Mouse (Mus musculus) ovary, postnatal 10 days (tissue): Measurements from ENCODE around the gene Mboat1.

Experiments
- DNase-seq: peaks from one replicate; pipeline ENCODE4 v3.0.0; 2022; ENCODE audit warnings: low spot score

Mboat1 gene

GRCm38 (mm10) chr13:30252692-30253091 is 116.4 kb downstream of the Mboat1 start:
- DNase-seq: no peak

DNA sequence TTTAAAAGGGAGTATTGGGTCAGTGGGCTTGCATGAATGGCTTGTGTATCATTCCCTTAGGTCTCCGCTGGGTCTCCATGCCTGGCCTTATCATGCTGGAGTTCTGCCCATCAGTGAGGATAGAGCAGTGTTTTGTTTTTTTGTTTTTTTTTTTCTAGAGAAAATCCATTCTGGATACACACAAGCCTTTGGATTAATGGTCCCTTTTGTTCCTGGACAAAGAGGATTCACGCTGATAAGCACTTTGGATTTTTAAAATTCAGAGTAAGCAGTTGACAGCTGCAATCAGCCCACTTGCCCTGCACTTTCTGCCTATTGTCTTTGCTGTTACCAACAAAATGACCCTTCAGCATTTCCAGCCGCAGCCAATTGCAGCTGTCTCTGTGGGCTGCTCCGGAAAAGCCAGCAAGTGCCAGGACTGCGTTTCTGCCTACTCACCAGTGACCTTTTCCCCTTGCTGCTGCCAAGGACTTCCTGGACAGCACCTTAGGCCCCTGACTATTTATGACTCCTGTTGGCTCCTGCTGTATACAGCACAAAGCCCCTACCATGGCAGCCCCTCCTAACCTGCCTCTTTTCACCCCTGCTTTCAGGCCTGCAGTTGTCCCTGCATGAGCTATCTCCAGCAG is 117.5 kb downstream of the Mboat1 start:
- no peak for DNase-seq

DNA sequence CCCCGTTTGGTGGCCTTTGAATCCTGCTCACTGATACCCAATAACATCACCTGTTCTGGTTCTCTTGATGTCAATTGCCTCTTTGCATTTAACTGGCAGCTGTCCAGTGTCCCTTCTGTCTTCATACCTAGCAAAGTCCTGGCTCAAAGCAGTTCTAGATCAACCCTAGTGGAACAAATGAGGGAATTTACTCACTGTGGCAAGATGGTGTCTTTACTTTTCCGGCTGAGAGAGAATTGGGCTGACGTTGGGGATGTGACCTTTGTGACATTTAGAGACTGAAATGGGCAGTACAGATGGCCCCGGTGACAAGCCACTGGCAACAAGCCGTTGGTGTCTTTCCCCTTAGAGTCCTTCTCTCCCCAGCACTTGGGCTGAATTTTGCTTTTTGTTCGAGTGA is 118.1 kb downstream of the Mboat1 start:
- DNase-seq: no peak

DNA sequence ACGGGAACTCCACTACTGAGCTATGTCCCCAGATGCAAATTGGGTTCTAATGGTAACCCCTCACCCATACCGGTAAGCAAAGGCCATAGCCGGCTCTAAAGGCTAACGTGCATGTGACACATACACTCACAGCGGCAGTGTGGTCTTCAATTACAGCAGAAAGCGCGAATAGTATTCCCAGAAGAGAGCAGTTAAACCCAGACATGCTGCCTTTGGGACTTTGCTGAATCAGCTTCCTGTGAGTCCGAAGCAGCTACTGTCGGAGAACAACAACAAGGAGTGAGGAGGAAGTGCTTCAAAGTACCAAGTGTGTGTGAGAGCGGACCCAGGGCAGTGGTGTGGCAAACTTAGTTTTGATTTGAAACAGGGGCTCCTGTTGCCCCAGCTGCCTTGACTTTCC is 122.5 kb downstream of the Mboat1 start:
- no peak for DNase-seq

DNA sequence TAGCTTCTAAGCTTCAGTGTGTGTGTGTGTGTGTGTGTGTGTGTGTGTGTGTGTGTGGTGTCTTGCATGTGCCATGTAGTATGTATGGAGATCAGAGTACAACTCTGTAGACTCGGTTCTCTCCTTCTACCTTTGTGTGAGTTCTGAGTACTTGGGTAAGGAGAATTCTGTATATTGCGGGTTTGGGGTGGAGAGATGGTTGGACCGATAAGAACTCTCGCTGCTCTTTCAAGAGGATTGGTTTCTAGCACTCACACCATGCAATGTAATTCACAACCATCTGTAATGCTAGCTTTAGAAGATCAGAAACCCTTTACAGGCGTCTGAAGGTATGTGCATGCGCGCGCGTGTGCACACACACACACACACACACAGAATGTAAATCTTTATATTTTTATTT is 123.0 kb downstream of the Mboat1 start:
- no peak for DNase-seq

DNA sequence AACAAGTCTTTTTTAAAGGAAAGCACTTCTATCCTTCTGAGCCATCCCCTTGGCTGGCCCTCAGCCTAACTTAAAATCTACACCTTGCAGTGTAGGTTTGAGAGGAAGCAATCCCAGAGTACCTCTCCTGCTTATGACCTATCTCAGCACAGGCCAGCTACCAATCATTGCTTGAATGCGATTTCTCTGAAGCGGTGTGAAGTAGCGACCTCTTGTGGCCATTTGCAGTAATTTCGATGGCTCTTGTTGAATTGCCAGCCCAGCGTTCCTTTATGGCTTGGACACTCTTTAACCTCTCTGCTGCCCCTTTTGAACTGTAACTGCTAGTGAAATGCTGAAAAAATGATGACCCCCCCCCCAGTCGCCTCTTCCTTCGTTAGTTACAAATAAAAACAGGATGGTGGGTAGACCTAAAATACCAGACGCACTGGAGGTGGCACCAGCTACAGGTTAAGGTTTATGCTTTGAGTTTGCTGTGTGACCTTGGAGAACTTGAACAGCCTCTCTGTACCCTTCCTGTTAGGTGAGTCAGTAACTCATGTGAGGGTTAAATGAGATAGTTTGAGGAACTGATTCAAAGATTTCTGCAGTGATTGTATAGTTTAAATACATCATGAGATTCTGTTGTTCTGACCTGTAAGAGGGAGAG is 123.7 kb downstream of the Mboat1 start:
- peak; percentile 60 for DNase-seq

GRCm38 (mm10) chr13:30263681-30264080 is 127.4 kb downstream of the Mboat1 start:
- DNase-seq: no peak

DNA sequence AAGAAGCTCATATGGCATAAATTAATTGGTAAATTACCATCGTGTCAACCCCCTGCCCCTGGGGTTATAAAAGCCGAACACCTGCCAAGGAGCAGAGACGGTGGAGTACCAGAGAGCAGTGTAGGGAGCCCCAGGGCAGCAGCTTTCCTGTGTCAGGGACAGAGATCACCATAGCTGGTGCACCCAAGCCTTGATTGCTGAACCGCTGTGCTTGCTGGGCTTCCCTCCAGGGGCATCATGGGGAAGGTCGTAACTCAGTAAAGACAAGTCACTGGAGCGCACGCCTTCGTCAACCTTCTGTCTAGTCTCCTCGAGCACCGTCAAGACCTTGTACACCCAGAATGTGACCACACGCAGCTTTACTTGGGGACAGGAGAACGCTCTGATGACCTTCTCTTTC is 128.0 kb downstream of the Mboat1 start:
- DNase-seq: no peak

- no peak for DNase-seq
Observed at GRCm38 (mm10) chr13:30264765-30265164, 128.5 kb downstream of the Mboat1 start.

DNA sequence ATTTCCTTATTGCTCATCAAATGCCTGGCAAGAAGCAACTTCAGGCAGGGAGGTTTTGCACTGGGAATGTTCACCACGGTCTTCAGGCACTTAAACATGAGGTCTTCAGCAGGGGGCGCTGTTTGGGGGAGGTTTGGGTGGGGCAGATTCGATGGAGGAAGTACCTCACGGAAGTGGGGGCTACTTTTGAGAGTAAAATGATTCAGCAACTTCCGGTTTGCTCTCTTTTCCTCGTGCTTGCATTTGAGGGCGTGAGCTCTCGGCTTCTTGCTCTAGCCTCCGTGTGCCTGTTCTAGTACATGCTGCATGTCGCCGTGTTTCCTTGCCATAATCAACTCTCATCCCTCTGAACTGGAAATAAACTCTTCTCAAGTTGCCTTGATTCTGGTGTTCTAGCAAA is 129.7 kb downstream of the Mboat1 start:
- no peak for DNase-seq

DNA sequence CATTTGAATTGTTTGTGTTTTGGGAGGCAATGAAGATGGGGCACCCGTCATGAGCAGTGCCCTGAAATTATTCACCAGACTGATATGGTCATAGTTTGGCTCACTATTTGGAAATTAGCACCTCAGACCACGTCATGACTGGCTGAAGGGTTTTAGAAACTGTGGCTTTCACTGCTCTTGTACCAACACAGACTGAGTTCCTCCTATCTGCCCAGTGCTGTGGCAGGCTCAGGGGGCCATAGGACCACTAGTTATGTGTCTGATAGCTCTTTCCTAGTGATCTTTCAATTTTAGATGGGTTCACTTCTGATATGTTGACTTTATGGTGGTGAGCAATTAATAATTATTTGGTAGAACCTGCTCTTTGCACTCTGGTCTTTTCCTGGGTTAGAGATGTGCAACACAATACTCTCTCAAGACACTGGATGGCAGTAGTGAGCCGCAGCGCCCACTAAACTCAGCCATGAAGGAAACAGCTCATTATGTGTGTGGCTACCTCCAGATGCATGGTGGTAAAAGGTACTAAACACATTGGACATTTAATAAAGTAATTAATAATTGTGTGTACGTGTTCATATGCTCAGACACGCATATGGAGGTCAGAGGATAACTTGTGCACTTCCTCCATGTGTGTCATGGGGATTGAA is 135.9 kb downstream of the Mboat1 start:
- no peak for DNase-seq
